Mouse (Mus musculus) erythroblast, embryonic 14.5 days (primary cell): ENCODE measurements around the gene Snn. TPM values are rescaled to one million over a fixed set of nuclear protein-coding genes. Genes with fewer than 3 reads are reported as not detected.

Experiments used
- H3K27me3 ChIP-seq: 2 replicates; pipeline ENCODE4 v1.6.1; 2012; ENCODE audit warnings: inconsistent platforms; ENCODE audit not compliant: control insufficient read depth
- H3K36me3 ChIP-seq: 2 replicates; pipeline ENCODE4 v1.6.1; 2012; ENCODE audit warnings: mild to moderate bottlenecking, inconsistent platforms; ENCODE audit not compliant: control insufficient read depth
- H3K4me1 ChIP-seq: 2 replicates; pipeline ENCODE4 v1.6.1; 2012; ENCODE audit warnings: inconsistent platforms; ENCODE audit not compliant: control insufficient read depth
- H3K4me3 ChIP-seq: replicated peaks from 2 replicates; pipeline ENCODE3; 2012; ENCODE audit warnings: moderate library complexity, mild to moderate bottlenecking, inconsistent platforms
- H3K9me3 ChIP-seq: 2 replicates; pipeline ENCODE4 v1.6.1; 2012; ENCODE audit warnings: low read length, inconsistent platforms, mixed read lengths; ENCODE audit not compliant: control insufficient read depth
- GATA1 ChIP-seq: IDR thresholded peaks from 2 replicates; pipeline ENCODE4 v1.6.1; 2012; ENCODE audit warnings: low read length, inconsistent platforms, mixed read lengths
- TAL1 ChIP-seq: IDR thresholded peaks from 3 replicates; pipeline ENCODE4 v1.6.1; 2012; ENCODE audit warnings: low read length, inconsistent platforms, mixed read lengths
- polyA plus RNA-seq: library from polyadenylated mRNA; stranded (reverse); fragments of >175 nt; gene quantifications from 2 replicates; pipeline ENCODE4 v1.2.3, GENCODE M21; 2012

Snn gene
- polyA plus RNA-seq, 1 experiment = 0.04 TPM

DNA sequence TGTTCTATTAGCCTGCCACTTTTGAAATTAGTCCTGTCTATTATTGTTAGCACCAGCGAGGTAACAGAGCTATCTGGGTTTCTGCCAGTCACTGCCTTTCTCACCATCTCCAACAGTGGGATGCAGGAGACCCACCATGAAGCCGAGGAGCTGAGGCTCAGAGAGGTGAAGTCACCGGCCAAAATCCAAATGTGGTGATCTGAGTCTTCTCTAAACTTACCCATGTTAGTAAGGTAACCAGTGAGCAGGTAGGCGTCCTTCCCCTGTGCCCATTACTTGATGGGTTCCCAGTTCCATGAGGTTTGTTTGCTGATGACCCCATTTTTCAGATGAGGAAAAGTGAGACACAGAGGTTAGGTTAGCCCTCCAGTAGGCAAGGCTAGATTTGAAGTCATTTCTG lies 3.6 kb downstream of the Snn start:
- H3K4me3 ChIP-seq = no peak overlapping the region
- H3K27me3 ChIP-seq = peaks cover 52% of the 10 kb centered on the region
- no peaks in the 10 kb centered on the region for H3K36me3 ChIP-seq
- H3K4me1 ChIP-seq = peaks cover 14% of the 10 kb centered on the region
- TF ChIP-seq GATA1 = no peak
- TF ChIP-seq TAL1 = no peak
- H3K9me3 ChIP-seq = no peaks in the 10 kb centered on the region; the same call in 1 of the 2 replicates

DNA sequence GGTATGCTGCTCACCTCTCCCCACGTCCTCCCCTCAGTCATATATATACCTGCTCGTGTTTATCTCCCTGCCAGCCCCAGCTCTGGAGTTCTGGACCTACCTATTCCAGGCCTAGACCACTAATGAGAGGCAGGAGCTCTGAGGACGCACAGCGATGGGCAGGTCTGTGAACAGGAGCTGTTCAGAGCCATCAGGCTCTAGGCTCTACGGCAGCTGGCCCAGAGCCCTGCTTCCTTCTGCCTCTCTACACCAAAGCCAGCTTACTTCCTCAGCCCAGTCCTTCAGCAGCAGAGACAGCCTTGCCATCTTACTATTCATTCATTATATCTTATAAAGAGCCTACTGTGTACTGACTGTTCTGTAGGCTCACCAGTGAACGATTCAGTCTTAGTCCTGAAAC lies 4.0 kb downstream of the Snn start:
- Histone ChIP-seq H3K9me3 (no peaks in the 10 kb centered on the region; the same call in 1 of the 2 replicates), H3K27me3 (peaks cover 53% of the 10 kb centered on the region), H3K4me1 (peaks cover 14% of the 10 kb centered on the region), H3K4me3 (no peak overlapping the region), H3K36me3 (no peaks in the 10 kb centered on the region)
- TF ChIP-seq GATA1 = no peak
- TF ChIP-seq TAL1 = no peak

DNA sequence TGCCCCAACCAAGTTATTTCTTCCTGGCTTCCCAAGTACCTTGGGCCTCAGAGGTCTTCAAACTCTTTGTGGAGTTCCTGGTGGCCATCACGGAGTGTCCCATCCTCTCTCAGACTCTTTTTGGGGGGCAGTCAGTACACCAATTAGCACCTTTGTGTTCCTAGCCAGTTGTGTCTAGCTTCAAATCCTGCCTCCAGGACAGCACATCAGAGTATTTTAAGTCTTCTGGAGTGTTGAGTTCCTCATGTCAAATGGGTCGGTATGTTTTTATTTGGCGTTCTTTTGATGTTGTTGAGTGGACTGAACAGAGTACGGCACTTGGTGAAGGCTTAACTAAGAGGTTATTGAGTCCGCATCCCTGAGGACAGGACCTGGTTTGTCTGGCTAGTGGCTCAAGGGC lies 4.7 kb downstream of the Snn start:
- Histone ChIP-seq H3K4me3 (no peak overlapping the region), H3K36me3 (no peaks in the 10 kb centered on the region), H3K27me3 (peaks cover 55% of the 10 kb centered on the region), H3K9me3 (no peaks in the 10 kb centered on the region; the same call in 1 of the 2 replicates), H3K4me1 (peaks cover 14% of the 10 kb centered on the region)
- no peak for TF ChIP-seq GATA1
- no peak for TF ChIP-seq TAL1

DNA sequence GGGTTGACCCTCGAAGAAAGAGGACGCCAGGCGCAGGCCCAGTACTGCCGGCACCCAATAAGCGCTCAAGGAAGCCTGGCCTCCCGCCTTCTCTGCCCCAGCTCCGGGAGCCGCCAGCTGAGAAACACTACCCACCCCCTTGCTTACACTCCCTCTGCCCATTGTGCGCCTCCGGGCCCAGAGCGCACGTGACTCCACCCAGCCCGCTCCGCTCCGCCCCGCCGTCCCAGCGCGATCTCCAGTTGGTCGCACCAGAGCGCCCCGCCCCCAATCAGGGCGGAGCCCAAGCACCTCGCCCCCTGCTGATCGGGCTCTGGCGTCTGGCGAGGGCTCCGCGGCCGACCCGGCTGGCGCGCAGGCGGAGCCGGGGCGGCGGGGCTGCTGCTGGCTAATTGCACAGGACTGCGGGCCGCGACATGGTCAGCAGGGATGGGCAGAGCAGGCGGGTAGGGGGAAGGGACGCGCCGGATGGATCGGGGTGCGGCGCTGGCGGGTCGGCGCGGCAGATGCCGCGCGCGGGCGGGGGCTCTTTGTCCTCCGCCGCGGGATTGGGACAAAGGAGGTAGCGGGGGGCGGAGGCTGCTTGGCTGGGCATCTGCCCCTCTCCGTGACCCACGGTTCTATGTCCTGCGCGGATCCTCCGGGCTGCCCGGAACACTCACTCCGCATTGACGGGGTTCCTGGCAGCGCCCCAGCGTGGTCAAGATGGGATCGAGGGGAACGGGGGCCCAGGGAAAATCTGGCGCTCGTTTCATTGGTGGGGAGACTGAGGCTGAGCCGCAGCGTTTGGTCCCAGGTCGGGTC lies 5.5 kb downstream of the Snn start, which contains the start of gene Litaf:
TSS of gene Litaf (minus strand) at position 129 of the 804 bp plus-strand sequence.
- Histone ChIP-seq H3K9me3 (no peaks in the 10 kb centered on the region; the same call in 1 of the 2 replicates), H3K36me3 (no peaks in the 10 kb centered on the region), H3K27me3 (peaks cover 55% of the 10 kb centered on the region), H3K4me1 (peaks cover 14% of the 10 kb centered on the region), H3K4me3 (peak within 1 kb of the TSS; percentile 59)
- TF ChIP-seq TAL1 (no peak), GATA1 (no peak)

DNA sequence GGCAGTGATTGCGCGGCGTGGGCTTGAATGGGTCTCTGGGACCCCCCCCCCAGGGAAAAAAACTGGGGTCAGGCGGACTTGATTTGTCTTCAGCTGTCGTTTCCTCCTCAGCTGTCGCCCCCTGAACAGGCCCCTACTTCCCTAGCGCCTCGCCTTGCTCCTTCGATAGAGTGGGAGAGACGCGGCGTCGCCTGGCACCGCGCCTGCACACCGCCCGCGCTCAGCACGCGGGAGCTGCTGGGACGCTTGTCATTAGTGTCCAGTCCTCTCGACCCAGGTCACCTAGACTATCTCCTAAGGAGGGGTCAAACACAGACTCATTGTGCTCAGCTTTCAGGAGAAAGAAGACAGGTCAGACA lies 6.1 kb downstream of the Snn start:
- Histone ChIP-seq H3K27me3 (peaks cover 55% of the 10 kb centered on the region), H3K4me3 (peak overlapping the region; percentile 59), H3K36me3 (no peaks in the 10 kb centered on the region), H3K9me3 (no peaks in the 10 kb centered on the region; the same call in 1 of the 2 replicates), H3K4me1 (peaks cover 14% of the 10 kb centered on the region)
- TF ChIP-seq TAL1 (no peak), GATA1 (no peak)

DNA sequence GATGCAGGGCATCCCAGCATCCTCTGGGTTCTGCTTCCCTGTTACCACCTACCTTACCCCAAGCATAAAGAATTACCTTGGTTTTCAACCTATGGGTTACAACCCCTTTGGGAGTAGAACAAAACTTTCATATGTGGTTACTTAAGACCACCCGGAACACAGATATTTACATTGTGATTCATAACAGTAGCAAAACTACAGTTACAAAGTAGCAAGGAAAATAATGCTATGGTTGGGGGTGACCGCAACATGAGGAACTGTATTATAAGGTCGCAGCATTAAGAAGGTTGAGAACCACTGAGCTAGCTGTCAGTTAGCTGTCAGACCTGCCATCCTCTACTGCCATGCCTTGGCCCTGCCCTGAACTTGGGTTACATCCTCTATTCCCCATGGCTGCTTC lies 7.9 kb downstream of the Snn start:
- no peak overlapping the region for H3K4me3 ChIP-seq
- H3K27me3 ChIP-seq = peaks cover 51% of the 10 kb centered on the region
- H3K4me1 ChIP-seq = peaks cover 14% of the 10 kb centered on the region
- H3K36me3 ChIP-seq = peaks cover 2% of the 10 kb centered on the region
- TF ChIP-seq TAL1 = no peak
- TF ChIP-seq GATA1 = no peak
- no peaks in the 10 kb centered on the region; the same call in 1 of the 2 replicates for H3K9me3 ChIP-seq

DNA sequence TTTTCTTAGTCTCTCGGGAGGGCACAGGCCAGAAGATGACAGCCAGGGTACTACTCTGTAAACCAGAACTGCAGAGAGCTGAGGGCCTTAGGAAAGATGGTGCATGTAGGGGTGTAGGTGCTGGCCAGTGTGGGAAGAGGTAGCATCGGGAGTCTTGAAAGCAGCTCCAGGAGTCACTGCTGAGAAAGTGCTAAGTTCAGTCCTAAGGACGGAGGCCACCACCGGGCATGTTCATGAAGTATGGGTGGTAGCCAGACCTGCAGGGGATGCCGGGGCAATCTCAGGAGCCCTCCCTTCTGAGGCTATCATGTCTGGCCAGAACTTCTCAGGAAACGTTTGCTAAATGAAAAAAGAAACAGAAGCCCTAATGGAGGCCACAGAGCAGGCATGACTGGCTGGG lies 8.5 kb downstream of the Snn start:
- Histone ChIP-seq H3K9me3 (no peaks in the 10 kb centered on the region; the same call in 1 of the 2 replicates), H3K4me1 (peaks cover 14% of the 10 kb centered on the region), H3K27me3 (peaks cover 51% of the 10 kb centered on the region), H3K36me3 (peaks cover 8% of the 10 kb centered on the region), H3K4me3 (no peak overlapping the region)
- TF ChIP-seq GATA1 (no peak), TAL1 (no peak)

DNA sequence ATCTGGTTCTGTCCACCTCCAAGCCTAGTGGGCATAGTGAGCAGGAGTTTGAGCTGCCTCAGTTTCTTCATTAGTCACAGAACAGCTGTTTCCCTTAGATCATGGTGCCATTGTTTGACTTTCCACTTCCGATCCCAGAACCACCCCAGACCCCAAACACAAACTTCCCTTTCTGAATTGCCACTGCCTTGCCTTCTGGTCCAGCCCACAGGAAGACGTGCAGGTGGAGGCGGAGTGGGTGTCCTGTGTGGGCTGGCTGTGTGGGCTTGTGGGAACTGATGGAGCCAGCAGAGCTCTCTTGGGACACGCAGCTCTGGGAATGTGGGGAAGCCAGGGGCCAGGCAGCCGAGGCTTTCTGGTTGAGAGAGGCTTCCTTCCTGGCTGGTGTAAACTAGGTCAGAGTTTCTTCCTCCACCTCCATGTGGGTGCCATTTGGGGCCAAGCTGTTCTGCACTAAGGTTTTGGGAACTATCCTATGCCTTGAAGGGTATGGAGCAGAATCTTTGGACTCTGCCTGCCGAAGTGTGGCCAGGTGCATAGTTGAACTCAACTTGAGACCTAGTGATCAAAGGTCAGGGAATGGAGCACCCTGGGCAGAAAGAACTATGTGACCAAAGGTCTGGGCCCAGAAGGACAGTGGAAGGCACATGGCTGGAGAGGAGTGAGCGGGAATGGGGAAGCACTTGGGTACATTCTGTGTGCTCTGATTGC lies 9.1 kb downstream of the Snn start:
- Histone ChIP-seq H3K4me1 (peaks cover 14% of the 10 kb centered on the region), H3K27me3 (peaks cover 47% of the 10 kb centered on the region), H3K36me3 (peaks cover 14% of the 10 kb centered on the region), H3K4me3 (no peak overlapping the region), H3K9me3 (no peaks in the 10 kb centered on the region; the same call in 1 of the 2 replicates)
- TF ChIP-seq TAL1 (no peak), GATA1 (no peak)

DNA sequence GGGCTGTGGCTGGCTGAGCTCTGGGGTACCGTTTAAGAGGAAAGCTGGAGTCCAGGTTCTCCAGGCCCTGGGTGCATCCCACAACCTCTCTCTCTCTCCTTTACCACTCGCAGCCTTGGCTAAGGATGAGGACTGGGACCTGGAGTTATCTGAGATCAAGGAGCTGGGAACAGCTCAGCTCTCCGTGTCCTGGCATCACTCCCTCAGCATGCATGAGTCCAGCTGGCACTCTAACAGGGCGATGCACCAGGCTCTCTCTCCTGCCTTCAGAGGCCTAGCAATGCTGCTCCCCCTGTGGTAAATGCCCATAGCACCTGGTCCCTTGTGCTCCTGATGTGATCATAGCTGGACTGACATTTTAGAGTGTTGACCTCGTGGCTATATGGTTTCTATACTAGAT lies 10.4 kb downstream of the Snn start:
- Histone ChIP-seq H3K4me1 (peaks cover 8% of the 10 kb centered on the region), H3K27me3 (peaks cover 35% of the 10 kb centered on the region), H3K36me3 (peaks cover 27% of the 10 kb centered on the region), H3K4me3 (no peak overlapping the region), H3K9me3 (no peaks in the 10 kb centered on the region)
- TF ChIP-seq GATA1 (no peak), TAL1 (no peak)
